ENCODE assay signal across 25 mouse cellular contexts in genomic region chr7:75049751-75050150, GRCm38 (mm10).
A peak's percentile ranks its signal among the peaks of the same experiment; 100 is the strongest.
DNase-seq lines count a peak whose midpoint lies in the region; ATAC-seq and TF ChIP-seq lines count a peak whose summit lies in the region.
"Had no signal": no experiment of that assay in that cellular context is flagged by ENCODE, and none has a peak within 500 bp of the region (broad histone marks: within the 10 kb centered on the region; RNA-seq: fewer than 3 reads in every experiment).

No protein-coding gene starts in this region.

- H3K9me3 ChIP-seq in heart, embryonic 12.5 days (replicated peaks): no peaks in the 10 kb centered on the region
- no peaks in the 10 kb centered on the region for H3K9me3 ChIP-seq in kidney, postnatal 0 days (replicated peaks; ENCODE audit: low read length)
- no peaks in the 10 kb centered on the region for H3K9me3 ChIP-seq in lung, postnatal 0 days (ENCODE audit: low read length)
- no peaks in the 10 kb centered on the region for H3K9me3 ChIP-seq in midbrain, embryonic 16.5 days (replicated peaks; ENCODE audit: control insufficient read depth, low read length, poor library complexity, severe bottlenecking)
- H3K9me3 ChIP-seq: embryonic facial prominence, embryonic 12.5 days; hindbrain, embryonic 13.5 days; liver, embryonic 13.5 days; lung, embryonic 15.5 days; neural tube, embryonic 13.5 days had no signal

- DNase-seq in heart, adult 11 months: peak; percentile 87
- DNase-seq in kidney, postnatal 0 days (ENCODE audit: low spot score): peak; percentile 80
- DNase-seq in kidney, adult 18-20 months: no peak
- peak; percentile 61 for DNase-seq in lung, postnatal 0 days (ENCODE audit: low spot score)
- DNase-seq in lung, postnatal 25 days (ENCODE audit: low spot score): no peak
- DNase-seq: adrenal gland, postnatal 10 days; cerebellum, adult 18-20 months; cerebellum, postnatal 25 days; forebrain, postnatal 0 days; gastrocnemius, postnatal 14 days; liver, embryonic 13.5 days; midbrain, embryonic 14.5 days; retina, postnatal 1 day; right cerebral cortex, postnatal 4 days; thymus, postnatal 14 days had no signal

- no peak overlapping the region for H3K27ac ChIP-seq in heart, embryonic 12.5 days (ENCODE audit: poor library complexity, severe bottlenecking)
- 0 out of 2 replicates have a peak overlapping the region, but pooled peaks have one; percentile 15 for H3K27ac ChIP-seq in kidney, postnatal 0 days
- H3K27ac ChIP-seq in lung, postnatal 0 days (ENCODE audit: low read length): no peak overlapping the region
- H3K27ac ChIP-seq in midbrain, embryonic 16.5 days (ENCODE audit: low read length): no peak overlapping the region
- H3K27ac ChIP-seq: embryonic facial prominence, embryonic 12.5 days; heart, adult 2 months; hindbrain, embryonic 13.5 days; left cerebral cortex, adult 2 months; liver, embryonic 13.5 days; lung, embryonic 15.5 days; neural tube, embryonic 13.5 days had no signal

- no peak overlapping the region for H3K4me2 ChIP-seq in heart, embryonic 12.5 days
- no peak overlapping the region for H3K4me2 ChIP-seq in kidney, postnatal 0 days (ENCODE audit: low read length)
- H3K4me2 ChIP-seq in lung, postnatal 0 days (replicated peaks; ENCODE audit: low read depth, low read length): no peak overlapping the region
- no peak overlapping the region for H3K4me2 ChIP-seq in midbrain, embryonic 16.5 days (ENCODE audit: low read length)
- H3K4me2 ChIP-seq: embryonic facial prominence, embryonic 12.5 days; hindbrain, embryonic 13.5 days; liver, embryonic 13.5 days; lung, embryonic 15.5 days; neural tube, embryonic 13.5 days had no signal

- no peak; the same call in 1 of the 2 replicates for TF ChIP-seq EP300 in lung, postnatal 0 days (IDR thresholded peaks at IDR 0.05)

- H3K27me3 ChIP-seq in heart, embryonic 12.5 days (replicated peaks): no peaks in the 10 kb centered on the region
- no peaks in the 10 kb centered on the region for H3K27me3 ChIP-seq in kidney, postnatal 0 days (ENCODE audit: insufficient read depth, low read length)
- no peaks in the 10 kb centered on the region for H3K27me3 ChIP-seq in lung, postnatal 0 days (replicated peaks; ENCODE audit: insufficient read depth, low read length)
- H3K27me3 ChIP-seq in midbrain, embryonic 16.5 days (ENCODE audit: control insufficient read depth, insufficient read depth, low read depth, low read length): no peaks in the 10 kb centered on the region
- H3K27me3 ChIP-seq: embryonic facial prominence, embryonic 12.5 days; hindbrain, embryonic 13.5 days; liver, embryonic 13.5 days; lung, embryonic 15.5 days; neural tube, embryonic 13.5 days had no signal

- H3K9ac ChIP-seq in heart, embryonic 12.5 days: no peak overlapping the region
- no peak overlapping the region for H3K9ac ChIP-seq in kidney, postnatal 0 days (ENCODE audit: low read depth, low read length)
- no peak overlapping the region for H3K9ac ChIP-seq in lung, postnatal 0 days (replicated peaks; ENCODE audit: low read depth)
- H3K9ac ChIP-seq in midbrain, embryonic 16.5 days (ENCODE audit: low read depth, low read length): no peak overlapping the region
- H3K9ac ChIP-seq: embryonic facial prominence, embryonic 12.5 days; forebrain, postnatal 0 days; hindbrain, embryonic 13.5 days; liver, embryonic 13.5 days; lung, embryonic 15.5 days; neural tube, embryonic 13.5 days had no signal

- ATAC-seq in heart, embryonic 12.5 days (ENCODE audit: insufficient number of reproducible peaks, low FRiP score): no peak
- 0 out of 2 replicates have a peak, but pooled peaks have one; percentile 17 for ATAC-seq in kidney, postnatal 0 days (replicated peaks; ENCODE audit: low FRiP score, low read depth)
- peak; percentile 55 for ATAC-seq in lung, postnatal 0 days
- ATAC-seq in midbrain, embryonic 16.5 days: no peak
- ATAC-seq: activated CD4-positive, CD25-positive, alpha-beta regulatory T cell, adult 4 months; forebrain, postnatal 0 days had no signal

- no peak overlapping the region for H3K4me3 ChIP-seq in heart, embryonic 12.5 days
- no peak overlapping the region for H3K4me3 ChIP-seq in kidney, postnatal 0 days (replicated peaks; ENCODE audit: low read depth, low read length)
- no peak overlapping the region for H3K4me3 ChIP-seq in lung, postnatal 0 days (ENCODE audit: low read depth, low read length)
- no peak overlapping the region for H3K4me3 ChIP-seq in midbrain, embryonic 16.5 days (ENCODE audit: low read depth, low read length)
- H3K4me3 ChIP-seq: embryonic facial prominence, embryonic 12.5 days; heart, adult 2 months; hindbrain, embryonic 13.5 days; left cerebral cortex, adult 2 months; liver, embryonic 13.5 days; lung, embryonic 15.5 days; myocyte; neural tube, embryonic 13.5 days had no signal

- 57% methylated on average over 5 of the region's 5 CpGs for WGBS in heart, embryonic 12.5 days
- 54% methylated on average over 5 of the region's 5 CpGs for WGBS in kidney, postnatal 0 days
- WGBS in lung, postnatal 0 days: 59% methylated on average over 5 of the region's 5 CpGs
- WGBS in midbrain, embryonic 16.5 days: 93% methylated on average over 5 of the region's 5 CpGs

- H3K36me3 ChIP-seq in heart, embryonic 12.5 days: no peaks in the 10 kb centered on the region
- no peaks in the 10 kb centered on the region for H3K36me3 ChIP-seq in kidney, postnatal 0 days (ENCODE audit: insufficient read depth, low read length)
- no peaks in the 10 kb centered on the region for H3K36me3 ChIP-seq in lung, postnatal 0 days (ENCODE audit: insufficient read depth, low read length)
- no peaks in the 10 kb centered on the region for H3K36me3 ChIP-seq in midbrain, embryonic 16.5 days (ENCODE audit: control insufficient read depth, insufficient read depth, low read length)
- H3K36me3 ChIP-seq: embryonic facial prominence, embryonic 12.5 days; hindbrain, embryonic 13.5 days; liver, embryonic 13.5 days; lung, embryonic 15.5 days; neural tube, embryonic 13.5 days had no signal

- no peak for TF ChIP-seq CTCF in kidney, postnatal 0 days (IDR thresholded peaks at IDR 0.05; ENCODE audit: low read depth)
- no peak for TF ChIP-seq CTCF in lung, postnatal 0 days (IDR thresholded peaks at IDR 0.05)

- H3K4me1 ChIP-seq in heart, embryonic 12.5 days (replicated peaks): peaks cover 22% of the 10 kb centered on the region
- H3K4me1 ChIP-seq in kidney, postnatal 0 days (replicated peaks; ENCODE audit: insufficient read depth, low read length): no peaks in the 10 kb centered on the region
- H3K4me1 ChIP-seq in lung, postnatal 0 days (ENCODE audit: insufficient read depth, low read depth, low read length): no peaks in the 10 kb centered on the region
- no peaks in the 10 kb centered on the region for H3K4me1 ChIP-seq in midbrain, embryonic 16.5 days (ENCODE audit: control insufficient read depth, insufficient read depth, low read length)
- H3K4me1 ChIP-seq: embryonic facial prominence, embryonic 12.5 days; hindbrain, embryonic 13.5 days; lung, embryonic 15.5 days; neural tube, embryonic 13.5 days had no signal

Comparison
In these comparisons a context has a peak if more than half of its experiments do, and no peak if none do; other contexts are left out.
1. DNase-seq: peak in heart, adult 11 months (single experiment), kidney, postnatal 0 days (single experiment) and lung, postnatal 0 days (single experiment); none in kidney, adult 18-20 months (single experiment) and lung, postnatal 25 days (single experiment).
2. ATAC-seq: peak in kidney, postnatal 0 days (single experiment) and lung, postnatal 0 days (single experiment); none in heart, embryonic 12.5 days (single experiment) and midbrain, embryonic 16.5 days (single experiment).